Mouse (Mus musculus): ENCODE measurements around the gene Rnaseh2c.

Gene Rnaseh2c

DNA sequence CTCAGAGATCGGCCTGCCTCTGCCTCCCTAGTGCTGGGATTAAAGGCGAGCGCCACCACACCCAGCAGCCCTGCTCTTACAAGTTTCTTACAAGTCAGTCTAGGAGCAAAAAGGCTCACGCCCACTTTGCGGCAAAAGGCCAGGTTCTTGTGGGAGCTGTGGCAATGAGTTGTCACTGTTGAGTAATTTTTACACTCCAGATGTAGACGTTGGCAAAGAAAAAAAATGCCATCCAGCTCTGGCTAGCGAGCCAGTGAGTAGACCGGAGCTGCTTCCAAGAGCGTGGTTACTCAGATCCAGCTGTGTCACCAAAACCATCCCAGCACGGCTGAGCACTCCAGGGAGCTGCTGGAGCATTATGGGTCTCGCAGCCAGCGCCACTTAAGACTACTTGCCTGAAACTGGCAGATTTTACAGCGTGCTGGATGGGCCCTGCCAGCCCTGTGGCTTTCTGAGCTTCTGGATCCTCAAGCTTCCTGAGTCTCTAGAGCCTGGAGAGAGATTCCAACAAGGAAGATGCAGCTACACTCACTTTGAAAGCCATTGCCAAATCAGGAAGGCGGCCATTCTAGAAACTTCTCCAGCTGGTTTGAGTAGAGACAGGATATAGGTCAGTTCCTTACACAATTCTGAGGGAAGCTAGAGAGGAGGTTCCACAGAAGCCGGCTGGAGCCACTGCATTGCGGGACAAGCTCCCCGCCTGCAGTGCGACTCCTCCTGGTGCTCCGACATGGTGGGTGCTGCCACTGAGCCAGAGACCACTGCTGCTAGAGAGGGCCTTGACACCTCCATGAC is 29.1 kb upstream of the Rnaseh2c start:
- DNase-seq (ENCODE audit: extremely low spot score, low spot score) = no peak

DNA sequence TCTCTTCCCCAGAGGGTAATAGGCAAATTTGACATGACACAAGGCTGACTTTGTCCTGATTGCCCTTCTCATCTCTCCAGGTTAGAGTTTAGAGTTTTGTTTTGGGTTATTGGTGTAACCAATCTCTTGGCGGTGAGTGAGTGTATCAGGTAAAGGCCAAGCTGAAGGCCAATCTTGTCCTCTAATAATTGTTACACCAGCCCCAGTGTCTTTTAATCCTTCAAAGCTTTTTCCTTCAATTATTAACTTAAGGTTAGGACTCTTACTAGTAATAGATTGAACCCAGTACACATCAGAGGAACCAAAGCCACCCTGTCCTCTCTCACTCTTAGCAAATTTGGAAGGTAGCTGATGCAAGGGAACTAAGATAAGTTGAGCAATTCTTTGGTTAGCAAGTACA is 26.3 kb upstream of the Rnaseh2c start:
- no peak for DNase-seq (ENCODE audit: extremely low spot score, low spot score)

DNA sequence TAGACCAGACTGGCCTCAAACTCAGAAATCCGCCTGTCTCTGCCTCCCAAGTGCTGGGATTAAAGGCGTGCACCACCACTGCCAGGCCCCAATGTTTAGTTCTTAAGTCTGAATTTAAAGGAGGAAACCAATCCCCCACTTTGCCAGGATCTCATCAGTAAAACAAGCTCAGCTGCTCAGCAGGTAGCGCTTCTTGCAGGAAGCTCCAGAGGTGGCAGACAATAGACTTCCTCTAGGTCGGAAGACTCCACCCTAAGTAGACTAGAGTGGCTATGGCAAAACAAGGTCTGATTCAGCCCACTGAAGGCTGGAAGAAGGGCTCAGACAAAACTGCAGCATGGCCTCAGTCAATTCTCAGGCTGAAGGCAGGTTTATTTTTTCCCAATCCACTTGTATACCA is 21.7 kb upstream of the Rnaseh2c start:
- DNase-seq (ENCODE audit: extremely low spot score, low spot score) = no peak

DNA sequence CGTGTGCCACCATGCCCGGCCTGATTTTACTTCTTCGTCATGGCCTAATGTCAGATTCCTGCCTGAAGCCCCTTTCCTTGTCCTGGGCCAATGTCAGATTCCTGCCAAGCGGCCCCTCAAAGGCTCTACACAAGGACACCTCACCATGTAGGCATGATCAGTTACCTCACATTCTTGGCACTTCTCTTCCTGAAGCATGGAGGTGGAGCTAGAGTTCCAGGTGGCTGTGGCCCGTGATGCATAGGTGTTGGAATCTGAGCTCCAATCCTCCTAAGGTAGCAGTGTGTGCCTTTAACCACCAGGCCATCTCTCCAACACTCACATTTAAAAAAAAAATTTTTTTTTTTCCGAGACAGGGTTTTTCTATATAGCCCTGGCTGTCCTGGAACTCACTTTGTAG is 20.9 kb upstream of the Rnaseh2c start:
- no peak for DNase-seq (ENCODE audit: extremely low spot score, low spot score)

DNA sequence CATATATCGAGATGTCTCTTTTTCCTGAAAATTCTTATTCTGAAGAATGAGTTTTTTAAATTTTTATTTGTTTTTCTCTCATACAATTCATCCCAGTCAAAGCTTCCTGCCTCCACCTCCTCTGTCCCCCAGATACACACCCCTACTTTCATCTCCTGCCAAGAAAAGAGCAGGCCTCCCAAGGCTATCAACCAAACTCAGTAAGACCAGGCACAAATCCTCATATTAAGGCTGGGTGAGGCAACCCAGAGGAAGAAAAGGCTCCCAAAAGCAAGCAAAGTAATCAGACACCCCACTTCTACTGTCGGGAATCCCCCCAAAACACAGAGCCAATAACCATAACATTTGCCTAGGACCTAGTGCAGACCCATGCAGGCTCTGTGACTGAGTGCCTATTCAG is 19.7 kb upstream of the Rnaseh2c start:
- no peak for DNase-seq (ENCODE audit: extremely low spot score, low spot score)

GRCm38 (mm10) chr19:5589159-5589558 is 12.5 kb upstream of the Rnaseh2c start:
- no peak for DNase-seq (ENCODE audit: extremely low spot score, low spot score)

DNA sequence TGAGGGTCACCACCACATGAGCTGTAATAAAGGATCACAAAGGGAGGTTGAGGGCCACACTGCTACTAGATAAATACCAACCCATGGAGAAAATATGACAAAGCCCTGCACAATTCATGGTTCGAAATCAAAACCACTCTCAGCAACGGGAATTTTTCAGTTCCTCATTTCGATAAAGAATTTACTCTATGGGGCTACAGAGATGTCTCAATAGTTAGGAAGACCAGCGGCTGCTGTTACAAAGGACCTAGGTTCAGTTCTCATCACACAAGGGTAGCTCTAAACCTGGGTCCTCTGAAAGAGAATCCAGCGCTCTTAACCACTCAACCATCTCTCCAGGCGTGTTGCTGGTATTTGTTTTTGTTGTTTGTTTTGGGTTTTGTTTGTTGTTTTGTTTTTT is 9.8 kb upstream of the Rnaseh2c start:
- no peak for DNase-seq (ENCODE audit: extremely low spot score, low spot score)

GRCm38 (mm10) chr19:5599224-5599623 is 2.4 kb upstream of the Rnaseh2c start:
- DNase-seq (ENCODE audit: extremely low spot score, low spot score) = no peak

DNA sequence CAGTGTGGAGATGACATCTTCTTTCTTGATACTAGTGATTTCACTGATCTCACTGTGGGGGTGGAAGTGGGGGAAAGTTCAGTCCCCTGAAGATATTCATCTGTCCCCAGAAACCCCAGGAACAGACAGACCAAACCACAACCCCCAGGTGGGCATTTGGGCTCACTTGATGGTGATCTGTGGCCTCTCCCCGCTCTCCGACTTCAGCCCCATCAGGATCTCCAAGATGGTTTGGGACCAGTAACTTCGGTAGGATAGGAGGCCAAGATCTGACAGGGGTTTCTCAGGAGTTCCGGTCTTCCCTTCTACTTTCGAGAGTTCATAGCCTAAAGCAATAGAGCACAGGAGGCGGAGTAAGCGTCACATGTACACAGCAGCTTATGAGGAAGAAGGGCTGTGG is 2.0 kb downstream of the Rnaseh2c start:
- no peak for DNase-seq (ENCODE audit: extremely low spot score, low spot score)

GRCm38 (mm10) chr19:5605126-5605525 is 3.5 kb downstream of the Rnaseh2c start:
- DNase-seq (ENCODE audit: extremely low spot score, low spot score) = no peak

- no peak for DNase-seq (ENCODE audit: extremely low spot score, low spot score)
Measured at GRCm38 (mm10) chr19:5606196-5606595, 4.5 kb downstream of the Rnaseh2c start.

GRCm38 (mm10) chr19:5607705-5608410 is 6.2 kb downstream of the Rnaseh2c start:
- DNase-seq (ENCODE audit: extremely low spot score, low spot score) = no peak

DNA sequence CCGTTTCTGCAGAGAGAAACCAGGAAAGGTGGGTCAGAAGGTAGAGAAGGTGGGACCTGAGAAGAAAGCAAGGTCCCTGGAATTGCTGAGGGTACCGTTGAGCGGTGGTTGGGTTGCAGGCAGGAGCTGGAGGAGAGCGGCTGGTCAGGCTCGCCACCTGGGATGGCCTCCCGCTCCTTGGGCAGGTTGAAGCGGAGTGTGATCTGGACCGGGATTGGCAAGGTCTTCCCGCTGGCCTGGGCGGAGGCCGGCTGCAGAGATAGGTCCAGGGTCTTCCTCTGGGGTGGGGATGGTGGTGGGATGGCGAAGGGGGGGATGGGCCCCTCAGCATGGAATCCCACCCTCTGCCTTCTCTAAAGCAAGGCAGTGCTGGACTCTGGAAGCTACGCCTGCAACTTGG is 7.0 kb downstream of the Rnaseh2c start:
- no peak for DNase-seq (ENCODE audit: extremely low spot score, low spot score)

- DNase-seq (ENCODE audit: extremely low spot score, low spot score) = no peak
Measured at GRCm38 (mm10) chr19:5609171-5609546, 7.5 kb downstream of the Rnaseh2c start.

DNA sequence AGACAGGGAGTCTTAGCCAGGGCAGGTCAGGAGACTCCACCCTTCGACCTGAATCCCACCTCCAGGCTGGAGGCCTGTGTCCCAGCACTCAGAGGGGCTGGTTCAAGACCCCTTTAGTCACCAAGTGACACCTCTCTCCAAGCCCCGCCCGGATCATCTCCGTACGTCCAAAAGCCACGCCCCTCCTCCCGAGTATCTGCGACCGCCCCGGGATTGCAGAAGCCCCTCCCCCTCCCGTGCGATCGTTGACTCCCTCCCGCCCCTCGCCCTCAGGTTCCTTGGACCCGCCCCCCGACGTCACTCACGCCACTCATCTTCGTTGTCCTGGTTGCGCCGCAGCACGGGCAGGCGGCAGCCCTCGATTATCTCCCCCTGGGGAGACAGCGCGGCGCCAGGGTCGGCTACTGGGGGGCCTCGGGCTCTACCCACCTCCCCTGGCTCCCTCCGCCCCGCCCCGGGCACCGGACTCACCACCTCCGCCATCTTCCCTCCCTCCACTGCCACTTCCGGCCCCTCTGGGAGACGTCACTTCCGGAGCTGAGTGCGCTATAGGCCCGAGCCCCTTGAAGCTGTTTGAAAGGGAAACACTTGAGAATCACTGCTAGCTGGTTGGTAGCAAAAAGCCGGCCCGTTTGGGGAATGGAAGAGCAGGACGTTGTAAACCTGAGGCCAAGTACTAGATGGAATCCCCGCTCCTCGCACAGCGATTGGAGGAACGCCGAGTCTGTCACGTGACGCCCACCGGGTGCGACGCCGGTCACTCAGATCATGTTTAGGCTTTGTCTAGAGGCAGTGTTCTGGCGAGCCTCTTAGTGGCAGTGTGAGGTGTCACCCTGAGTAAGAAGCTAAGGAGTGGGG is 8.1 kb downstream of the Rnaseh2c start, which contains the start of gene Kat5:
Kat5 (minus strand) TSS at position 691 of the 858 bp plus-strand sequence.
- peak; percentile 99 for DNase-seq (ENCODE audit: extremely low spot score, low spot score)

- DNase-seq (ENCODE audit: extremely low spot score, low spot score) = no peak
Measured at GRCm38 (mm10) chr19:5611973-5612372, 10.3 kb downstream of the Rnaseh2c start.

- DNase-seq (ENCODE audit: extremely low spot score, low spot score) = no peak
Measured at GRCm38 (mm10) chr19:5612762-5613411, 11.2 kb downstream of the Rnaseh2c start.

DNA sequence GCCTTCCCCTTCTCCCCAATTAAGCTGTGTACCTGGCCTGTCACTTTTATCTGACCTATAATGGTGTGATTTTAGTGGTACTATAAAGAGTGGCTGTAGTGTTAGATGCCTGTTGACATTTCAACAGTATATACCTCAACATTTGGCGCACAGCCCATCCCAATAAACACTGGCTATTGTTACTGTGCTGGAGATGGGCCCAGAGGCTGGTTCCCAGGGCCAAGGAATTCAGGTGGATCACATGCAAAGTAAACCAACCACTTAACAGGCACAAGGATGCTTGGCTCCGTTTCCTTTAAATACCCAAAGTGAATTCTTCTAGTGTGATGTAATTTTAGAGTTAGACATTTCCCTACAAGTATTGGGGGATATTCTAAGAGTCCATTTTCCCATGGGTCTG is 13.3 kb downstream of the Rnaseh2c start:
- no peak for DNase-seq (ENCODE audit: extremely low spot score, low spot score)

- DNase-seq (ENCODE audit: extremely low spot score, low spot score) = no peak
Measured at GRCm38 (mm10) chr19:5620007-5620406, 18.3 kb downstream of the Rnaseh2c start.

- no peak for DNase-seq (ENCODE audit: extremely low spot score, low spot score)
Measured at GRCm38 (mm10) chr19:5621884-5622283, 20.2 kb downstream of the Rnaseh2c start.

- DNase-seq (ENCODE audit: extremely low spot score, low spot score) = no peak
Measured at GRCm38 (mm10) chr19:5625311-5625710, 23.6 kb downstream of the Rnaseh2c start.

Measured in neural tube, embryonic 10.5 days (tissue).